Mouse (Mus musculus) G1E (cell line): ENCODE results near the gene Mcrip2. TPM values are rescaled to one million over a fixed set of nuclear protein-coding genes. Genes with fewer than 3 reads are reported as not detected.
A peak's percentile ranks its signal among the peaks of the same experiment; 100 is the strongest.

Experiments
- ATAC-seq: 2 replicates; pipeline ENCODE4 v1.8.0; 2016; ENCODE audit warnings: mild to moderate bottlenecking; ENCODE audit not compliant: insufficient number of reproducible peaks, poor library complexity, low FRiP score, severe bottlenecking; ENCODE audit errors: extremely low read depth
- DNase-seq: peaks from one replicate; pipeline ENCODE4 v3.0.0; 2012; ENCODE audit warnings: low spot score
- H3K27me3 ChIP-seq: 2 replicates; pipeline ENCODE4 v1.6.1; 2012; ENCODE audit warnings: mild to moderate bottlenecking, low read length, inconsistent platforms; ENCODE audit not compliant: insufficient read depth
- H3K36me3 ChIP-seq: replicated peaks from 2 replicates; pipeline ENCODE3; 2012; ENCODE audit warnings: mild to moderate bottlenecking, inconsistent platforms
- H3K4me1 ChIP-seq: 2 replicates; pipeline ENCODE4 v1.6.1; 2012; ENCODE audit warnings: low read depth, low read length, inconsistent platforms, mixed read lengths; ENCODE audit not compliant: insufficient read depth
- H3K4me3 ChIP-seq: 2 replicates; pipeline ENCODE4 v1.5.1; 2012; ENCODE audit warnings: low read depth, mild to moderate bottlenecking, inconsistent platforms, low read length, moderate library complexity, mixed read lengths
- H3K9me3 ChIP-seq: replicated peaks from 2 replicates; pipeline ENCODE4 v1.6.1; 2012; ENCODE audit warnings: inconsistent platforms
- CTCF ChIP-seq: IDR thresholded peaks from 2 replicates; pipeline ENCODE4 v1.5.1; 2012; ENCODE audit warnings: low read depth, low read length, inconsistent platforms, mixed read lengths
- GATA1 ChIP-seq: IDR thresholded peaks from 2 replicates; pipeline ENCODE4 v1.6.1; 2012; ENCODE audit warnings: borderline replicate concordance, low read length, inconsistent platforms, mixed read lengths
- GATA2 ChIP-seq: IDR thresholded peaks from 2 replicates; pipeline ENCODE4 v1.6.1; 2012; ENCODE audit warnings: low read depth, low read length, inconsistent platforms, borderline replicate concordance
- POLR2AphosphoS5 ChIP-seq: IDR thresholded peaks from 2 replicates; pipeline ENCODE4 v1.6.1; 2012; ENCODE audit warnings: low read depth, low read length, inconsistent platforms; ENCODE audit not compliant: insufficient replicate concordance
- TAL1 ChIP-seq: conservative IDR thresholded peaks from 2 replicates; pipeline ENCODE4 v1.6.1; 2012; ENCODE audit warnings: low read depth, low read length, inconsistent platforms, mixed read lengths
- polyA plus RNA-seq: library from polyadenylated mRNA; stranded (reverse); fragments of >175 nt; gene quantifications from 2 replicates; pipeline ENCODE4 v1.2.3, GENCODE M21; 2012
- total RNA-seq, 2 experiments: library from RNA; stranded (forward) in 1 of 2; stranded (reverse) in 1 of 2; fragments of 200-1000 nt in 1 of 2; fragments of >200 nt in 1 of 2; fragmentation: Nextera tagmentation in 1 of 2; gene quantifications; 2 replicates each; pipeline ENCODE4 v1.2.3; 2014 to 2017

Mcrip2 gene
- total RNA-seq (2014; fragmentation: Nextera tagmentation), result 8.2 and 8.7 TPM in 2 replicates
- 4.4 and 9.4 TPM in 2 replicates for total RNA-seq (2017)
- polyA plus RNA-seq, result 77.6 and 103 TPM in 2 replicates

- no peak for TF ChIP-seq CTCF
- no peak for TF ChIP-seq POLR2AphosphoS5
- TF ChIP-seq GATA2, result no peak
- no peak for TF ChIP-seq TAL1
- no peak for TF ChIP-seq GATA1
- H3K9me3 ChIP-seq, result no peaks in the 10 kb centered on the region
- peak within 1 kb of the TSS; percentile 83 for H3K4me3 ChIP-seq
- no peaks in the 10 kb centered on the region; the same call in 1 of the 2 replicates for H3K27me3 ChIP-seq
- ATAC-seq (peak; percentile 60), DNase-seq (peak; percentile 79)
- H3K4me1 ChIP-seq, result peaks cover 40% of the 10 kb centered on the region
- peaks cover 32% of the 10 kb centered on the region for H3K36me3 ChIP-seq
Measured at GRCm38 (mm10) chr17:25868601-25869191, at the start of gene Mcrip2. Mcrip2 (minus strand) TSS chr17:25868764.

GRCm38 (mm10) chr17:25918037-25918750 is 49.6 kb upstream of the Mcrip2 start:
- no peak for ATAC-seq

DNA sequence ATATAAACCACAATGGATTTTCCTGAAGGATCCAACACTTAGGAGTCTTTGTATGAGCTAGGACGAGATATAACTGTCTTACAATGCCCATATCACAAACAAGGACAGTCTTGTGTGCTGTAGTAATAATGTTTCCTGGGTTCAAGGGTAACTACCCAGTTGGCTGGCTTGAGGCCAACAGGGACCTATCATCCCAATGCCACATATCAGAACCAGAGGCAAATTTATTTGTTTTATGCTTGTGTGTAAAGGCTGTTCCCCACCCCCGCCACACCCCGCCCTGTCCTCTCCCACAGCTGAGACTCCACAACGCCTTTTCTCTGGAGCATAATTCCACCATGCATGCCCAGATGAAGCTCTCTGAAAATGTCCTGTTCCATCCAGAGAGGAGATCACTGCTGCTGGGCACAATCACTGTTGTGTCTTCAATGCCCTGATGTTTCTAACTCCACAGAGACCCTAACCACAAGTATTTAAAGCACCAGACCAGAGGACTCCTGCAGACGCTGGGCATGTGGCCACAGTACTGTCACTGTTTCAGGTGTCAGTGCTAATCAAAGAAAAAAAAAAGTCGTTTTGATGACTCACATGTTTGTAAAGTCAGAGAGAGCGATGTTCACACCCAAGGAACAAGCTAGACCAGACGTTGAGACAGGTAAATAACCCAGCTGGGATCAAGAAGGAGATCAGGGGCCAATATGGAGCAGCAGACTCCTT is 48.5 kb upstream of the Mcrip2 start:
- Histone ChIP-seq H3K36me3 (peaks cover 57% of the 10 kb centered on the region), H3K4me1 (peaks cover 59% of the 10 kb centered on the region), H3K27me3 (no peaks in the 10 kb centered on the region), H3K9me3 (no peaks in the 10 kb centered on the region), H3K4me3 (no peak overlapping the region)
- ATAC-seq (no peak), DNase-seq (no peak)
- no peak for TF ChIP-seq TAL1
- no peak for TF ChIP-seq GATA2
- no peak for TF ChIP-seq POLR2AphosphoS5
- TF ChIP-seq GATA1, result no peak
- no peak for TF ChIP-seq CTCF

More at GRCm38 (mm10) chr17:25918037-25918750, 49.6 kb upstream of the Mcrip2 start:
- no peak for DNase-seq
- Histone ChIP-seq H3K27me3 (no peaks in the 10 kb centered on the region), H3K4me3 (peak overlapping the region; percentile 99), H3K4me1 (peaks cover 59% of the 10 kb centered on the region), H3K9me3 (no peaks in the 10 kb centered on the region), H3K36me3 (peaks cover 56% of the 10 kb centered on the region)
- TF ChIP-seq GATA1 (no peak), POLR2AphosphoS5 (no peak), TAL1 (no peak), GATA2 (no peak), CTCF (no peak)

DNA sequence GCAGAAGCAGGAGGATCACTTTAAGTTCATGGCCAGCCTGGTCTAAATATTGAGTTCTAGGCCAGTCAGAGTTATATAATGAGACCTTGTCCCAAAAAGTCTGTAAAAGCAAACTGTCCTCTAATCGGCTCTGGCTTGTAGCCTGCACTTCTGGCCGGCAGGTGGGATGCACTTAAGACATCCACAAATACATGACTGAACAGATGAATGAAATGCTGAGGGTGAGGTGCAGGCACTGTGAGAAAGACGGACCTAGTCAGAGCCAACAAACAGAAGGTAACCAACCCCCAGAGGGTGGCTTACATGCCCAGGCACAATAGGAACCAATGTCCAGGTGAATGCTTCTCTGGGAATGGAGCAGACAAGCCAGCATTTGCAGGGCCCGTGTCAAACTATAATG is 45.7 kb upstream of the Mcrip2 start:
- Histone ChIP-seq H3K9me3 (no peaks in the 10 kb centered on the region), H3K4me1 (peaks cover 55% of the 10 kb centered on the region), H3K36me3 (peaks cover 72% of the 10 kb centered on the region), H3K27me3 (no peaks in the 10 kb centered on the region), H3K4me3 (no peak overlapping the region)
- no peak for ATAC-seq
- DNase-seq, result no peak
- TF ChIP-seq POLR2AphosphoS5 (no peak), GATA1 (no peak), GATA2 (no peak), TAL1 (no peak), CTCF (no peak)

DNA sequence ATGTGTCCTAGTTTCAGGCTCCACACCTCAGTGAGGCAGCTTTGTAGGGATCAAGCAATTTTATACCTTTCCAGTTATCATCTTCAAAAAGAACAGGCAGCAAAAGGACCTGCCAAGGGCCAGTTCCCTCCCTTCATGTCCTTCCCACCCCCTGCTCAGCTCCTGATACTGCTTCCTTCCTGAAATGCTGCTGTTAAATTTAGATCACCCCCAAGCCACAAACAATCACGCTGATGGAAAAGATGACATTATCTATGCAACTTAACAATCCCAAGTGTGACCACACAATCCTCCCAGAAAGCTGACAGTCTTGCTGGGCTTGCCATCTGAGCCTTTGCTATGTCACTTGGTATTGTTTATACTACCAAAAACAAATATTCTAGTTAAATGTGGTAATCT is 45.3 kb upstream of the Mcrip2 start:
- DNase-seq (no peak), ATAC-seq (no peak; the same call in 1 of the 2 replicates)
- no peaks in the 10 kb centered on the region for H3K9me3 ChIP-seq
- H3K27me3 ChIP-seq, result no peaks in the 10 kb centered on the region
- TF ChIP-seq POLR2AphosphoS5 (no peak), GATA2 (no peak), CTCF (no peak), TAL1 (no peak), GATA1 (no peak)
- peaks cover 51% of the 10 kb centered on the region for H3K4me1 ChIP-seq
- peaks cover 72% of the 10 kb centered on the region for H3K36me3 ChIP-seq
- no peak overlapping the region for H3K4me3 ChIP-seq
